Mouse (Mus musculus): ENCODE data around the gene Terf2. TPM values are rescaled to one million over a fixed set of nuclear protein-coding genes. Genes with fewer than 3 reads are reported as not detected.
A peak's percentile ranks its signal among the peaks of the same experiment; 100 is the strongest.
"Not testable (repeated sequence)": the region's sequence is repeated elsewhere in the genome, so short reads cannot be mapped to it uniquely, and the experiment has no call there.

Terf2 gene
- polyA plus RNA-seq, 1 experiment from 2014 or later = 16.4 TPM

DNA sequence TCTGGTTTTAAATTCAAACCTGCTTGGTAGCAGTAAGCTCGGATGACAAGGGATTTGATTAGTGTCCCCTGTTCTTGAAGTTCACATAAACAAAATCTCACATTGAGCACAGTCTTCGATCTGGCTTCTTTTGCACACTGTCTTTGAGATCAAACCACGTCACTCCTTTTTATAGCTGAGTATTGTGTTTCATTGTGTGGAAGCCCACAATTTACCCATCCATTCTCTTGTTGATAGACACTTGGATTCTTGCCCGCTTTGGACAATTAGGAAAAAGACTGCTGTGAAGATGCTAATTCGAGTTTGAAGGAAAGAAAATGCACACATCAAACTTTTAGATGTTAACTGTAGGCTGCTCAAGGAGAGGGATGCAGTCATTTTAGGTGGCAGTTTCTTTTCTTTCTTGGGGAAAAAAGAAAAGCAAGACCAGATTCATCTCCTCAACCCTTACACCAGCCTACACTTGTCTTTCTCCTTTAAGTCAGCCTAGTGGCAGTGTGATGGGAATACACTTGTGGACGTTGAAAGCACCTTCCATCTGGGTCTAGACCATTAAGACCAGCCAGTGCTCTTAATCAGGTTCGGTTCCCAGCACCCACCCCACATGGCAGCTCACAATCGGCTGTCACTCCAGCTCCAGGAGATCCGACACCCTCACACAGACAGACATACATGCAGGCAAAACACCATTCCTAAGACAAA is 14.4 kb upstream of the Terf2 start:
- no peak for ATAC-seq
- Histone ChIP-seq H3K36me3 (no peaks in the 10 kb centered on the region), H3K9me3 (no peaks in the 10 kb centered on the region), H3K4me2 (replicated peaks) (no peak overlapping the region), H3K9ac (no peak overlapping the region), H3K27ac (no peak overlapping the region), H3K4me3 (replicated peaks) (no peak overlapping the region), H3K4me1 (replicated peaks) (peaks cover 13% of the 10 kb centered on the region; the same call in 1 of the 2 replicates), H3K27me3 (replicated peaks) (no peaks in the 10 kb centered on the region)
- WGBS = 73% methylated on average over 9 of the region's 9 CpGs

DNA sequence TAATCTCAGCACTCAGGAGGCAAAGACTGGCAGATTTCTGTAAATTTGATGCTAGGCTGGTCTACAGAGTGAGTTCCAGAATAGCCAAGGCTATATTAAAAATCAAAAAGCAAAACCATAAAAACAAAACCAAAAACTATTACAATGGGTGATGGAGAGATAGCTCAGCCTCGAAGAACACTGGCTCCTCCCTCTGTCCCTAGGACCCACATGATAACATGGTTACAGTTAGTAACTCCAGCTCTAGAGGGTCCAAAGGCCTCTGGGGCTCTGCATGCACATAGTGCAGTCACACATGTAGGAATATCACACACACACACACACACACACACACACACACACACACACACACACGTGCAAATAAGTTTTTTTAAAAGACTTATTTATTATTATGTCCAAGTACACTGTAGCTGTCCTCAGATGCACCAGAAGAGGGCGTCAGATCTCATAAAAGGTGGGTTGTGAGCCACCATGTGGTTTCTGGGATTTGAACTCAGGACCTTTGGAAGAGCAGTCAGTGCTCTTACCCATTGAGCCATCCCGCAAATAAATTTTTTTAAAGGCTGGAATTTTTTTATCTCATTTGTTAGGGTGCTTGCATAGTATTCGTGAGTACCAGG is 13.6 kb upstream of the Terf2 start:
- H3K4me3 ChIP-seq (replicated peaks) = no peak overlapping the region
- ATAC-seq = no peak
- WGBS = 76% methylated on average over 5 of the region's 5 CpGs
- H3K27ac ChIP-seq = no peak overlapping the region
- H3K9ac ChIP-seq = no peak overlapping the region
- peaks cover 12% of the 10 kb centered on the region; the same call in 1 of the 2 replicates for H3K4me1 ChIP-seq (replicated peaks)
- no peaks in the 10 kb centered on the region for H3K36me3 ChIP-seq
- no peaks in the 10 kb centered on the region for H3K9me3 ChIP-seq
- H3K4me2 ChIP-seq (replicated peaks) = no peak overlapping the region
- no peaks in the 10 kb centered on the region for H3K27me3 ChIP-seq (replicated peaks)

DNA sequence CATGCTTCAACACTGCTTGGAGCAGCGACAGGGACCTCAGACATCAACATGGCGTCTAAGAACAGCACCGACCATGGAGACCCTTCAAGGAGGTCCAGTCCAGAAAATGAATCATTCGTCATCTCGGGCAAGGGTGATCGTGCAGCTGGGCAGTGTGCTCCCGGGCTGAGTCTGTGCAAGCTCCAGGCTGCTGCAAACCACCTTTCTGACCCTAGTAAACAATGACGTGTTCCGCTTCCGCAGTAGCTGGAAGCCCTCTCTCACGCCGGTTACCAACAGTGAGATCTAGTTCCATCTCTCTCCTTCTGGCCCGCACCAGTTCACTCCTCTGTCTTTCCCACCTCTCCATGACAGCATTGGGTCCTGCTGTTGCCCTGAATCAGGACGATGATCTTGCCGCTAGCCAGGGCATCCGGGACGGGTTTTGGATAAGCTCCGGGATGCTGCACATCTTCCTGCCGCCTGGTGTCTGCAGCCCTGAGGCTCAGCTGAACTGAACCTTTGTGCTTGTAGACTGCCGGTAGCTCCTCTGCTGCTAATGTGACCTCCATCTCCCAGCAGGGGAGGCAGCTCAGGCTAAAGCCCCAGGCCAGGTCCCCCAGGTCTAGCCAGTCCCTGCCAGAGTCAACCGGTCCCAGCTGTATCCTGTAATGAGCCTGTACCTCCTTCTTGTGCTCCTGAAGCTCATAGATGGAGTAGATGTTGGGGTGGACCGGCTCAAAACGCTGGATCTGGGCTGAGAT is 12.8 kb upstream of the Terf2 start:
- no peaks in the 10 kb centered on the region for H3K36me3 ChIP-seq
- peaks cover 5% of the 10 kb centered on the region; the same call in 1 of the 2 replicates for H3K4me1 ChIP-seq (replicated peaks)
- peak overlapping the region; percentile 39 for H3K4me2 ChIP-seq (replicated peaks)
- no peaks in the 10 kb centered on the region for H3K9me3 ChIP-seq
- H3K27ac ChIP-seq = no peak overlapping the region
- no peak for ATAC-seq
- WGBS = 48% methylated on average over 23 of the region's 23 CpGs
- no peaks in the 10 kb centered on the region for H3K27me3 ChIP-seq (replicated peaks)
- H3K9ac ChIP-seq = no peak overlapping the region
- H3K4me3 ChIP-seq (replicated peaks) = peak overlapping the region; percentile 7

DNA sequence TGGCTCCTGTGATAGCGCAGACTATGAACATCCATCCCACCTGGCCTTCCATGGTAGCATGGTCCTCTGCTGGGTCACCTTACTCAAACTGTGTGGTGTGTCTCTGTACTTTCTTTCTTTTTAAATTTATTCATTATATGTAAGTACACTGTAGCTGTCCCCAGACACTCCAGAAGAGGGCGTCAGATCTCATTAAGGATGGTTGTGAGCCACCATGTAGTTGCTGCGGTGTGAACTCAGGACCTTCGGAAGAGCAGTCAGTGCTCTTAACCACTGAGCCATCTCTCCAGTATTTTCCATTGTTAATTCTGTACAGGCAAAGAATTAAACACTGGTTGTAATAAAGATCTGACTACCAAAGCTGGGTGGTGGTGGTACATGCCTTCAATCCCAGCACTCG is 11.7 kb upstream of the Terf2 start:
- 92% methylated on average over 5 of the region's 5 CpGs for WGBS
- ATAC-seq = not testable (repeated sequence)

DNA sequence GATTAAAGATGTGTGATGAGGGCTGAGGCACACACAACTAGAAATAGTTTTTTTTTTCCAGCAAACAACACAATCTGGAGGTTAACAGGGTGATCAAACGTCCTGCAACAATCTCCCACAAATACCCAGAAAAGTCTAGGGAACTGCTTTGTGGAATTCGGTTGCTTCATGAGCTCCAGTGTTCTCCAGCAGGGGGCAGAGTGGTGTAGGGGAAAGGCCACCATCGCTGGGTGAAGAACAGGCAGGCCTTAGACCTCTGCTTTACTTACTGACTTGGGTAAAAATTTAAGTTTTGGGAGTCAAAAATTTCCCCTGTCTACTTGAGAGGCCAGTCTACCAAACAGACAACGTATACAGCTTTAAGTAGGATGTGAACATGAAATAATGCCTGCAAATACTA is 8.2 kb upstream of the Terf2 start:
- Histone ChIP-seq H3K4me1 (replicated peaks) (peaks cover 4% of the 10 kb centered on the region; the same call in 1 of the 2 replicates), H3K9ac (no peak overlapping the region), H3K36me3 (no peaks in the 10 kb centered on the region), H3K27me3 (replicated peaks) (no peaks in the 10 kb centered on the region), H3K9me3 (no peaks in the 10 kb centered on the region), H3K4me3 (replicated peaks) (no peak overlapping the region), H3K27ac (no peak overlapping the region), H3K4me2 (replicated peaks) (no peak overlapping the region)
- 8% methylated on average over 4 of the region's 4 CpGs for WGBS
- ATAC-seq = no peak

More for the DNA sequence above, 11.7 kb upstream of the Terf2 start:
- not testable (repeated sequence) for H3K9me3 ChIP-seq; H3K4me1 ChIP-seq (replicated peaks); H3K9ac ChIP-seq; H3K27me3 ChIP-seq (replicated peaks); H3K36me3 ChIP-seq; H3K27ac ChIP-seq; H3K4me2 ChIP-seq (replicated peaks); H3K4me3 ChIP-seq (replicated peaks)

DNA sequence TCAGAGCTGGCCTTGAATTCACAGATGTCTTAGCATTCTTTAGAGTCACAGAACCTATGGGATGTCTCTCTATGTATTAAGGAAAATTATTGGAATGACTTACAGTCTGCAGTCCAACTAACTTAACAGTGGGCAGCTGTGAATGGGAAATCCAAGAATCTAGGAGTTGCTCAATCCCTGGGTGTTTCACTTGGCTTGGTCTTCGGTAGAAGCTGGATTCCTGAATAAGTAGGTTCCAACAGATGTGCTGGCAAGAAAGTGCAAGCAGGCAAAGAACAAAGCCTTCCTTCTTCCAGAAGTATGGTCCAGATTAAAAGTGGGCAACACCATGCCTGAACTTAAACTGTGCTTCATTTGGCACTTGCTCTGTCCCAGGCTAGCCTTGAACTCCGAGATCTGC is 4.3 kb upstream of the Terf2 start:
- WGBS = 81% methylated on average over 2 of the region's 2 CpGs
- H3K9me3 ChIP-seq = no peaks in the 10 kb centered on the region
- H3K4me1 ChIP-seq (replicated peaks) = 0 out of 2 replicates have a peak, but pooled peaks cover 2% of the 10 kb centered on the region
- H3K4me2 ChIP-seq (replicated peaks) = no peak overlapping the region
- no peak overlapping the region for H3K27ac ChIP-seq
- H3K4me3 ChIP-seq (replicated peaks) = no peak overlapping the region
- H3K9ac ChIP-seq = no peak overlapping the region
- no peaks in the 10 kb centered on the region for H3K27me3 ChIP-seq (replicated peaks)
- no peaks in the 10 kb centered on the region for H3K36me3 ChIP-seq
- no peak for ATAC-seq

DNA sequence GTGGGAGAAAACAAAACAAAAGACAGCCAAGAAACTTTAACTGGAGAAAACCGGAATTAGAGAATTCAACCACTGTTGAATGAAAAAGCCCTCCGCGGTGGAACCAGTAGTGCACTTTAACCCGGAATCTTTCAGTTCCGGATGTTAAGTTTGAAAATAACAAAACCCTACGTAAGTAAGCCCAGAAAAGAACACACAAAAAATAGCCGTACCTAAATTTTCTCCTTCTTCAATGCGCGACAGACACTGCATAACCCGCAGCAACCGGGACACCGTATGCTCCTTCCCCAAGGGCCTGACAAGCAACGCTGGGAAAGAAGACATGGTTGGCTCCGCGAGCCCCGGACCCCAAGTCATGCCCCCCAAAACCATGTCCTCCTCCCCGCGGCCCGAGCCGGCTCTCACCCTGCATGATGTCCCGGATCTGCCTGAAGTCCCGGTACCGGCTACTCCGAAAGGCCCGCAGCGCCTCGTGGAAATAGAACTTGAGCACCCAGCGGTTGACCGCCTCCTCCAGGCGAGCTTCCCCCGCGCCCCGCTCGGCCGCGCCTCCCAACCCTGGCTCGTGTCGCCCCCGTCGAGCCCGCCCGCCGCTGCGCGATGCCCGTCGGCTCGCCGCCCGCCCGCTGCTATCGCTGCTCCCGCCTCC is 506 bp downstream of the Terf2 start:
- peak; percentile 7 for ATAC-seq
- Histone ChIP-seq H3K36me3 (0 out of 2 replicates have a peak, but pooled peaks cover 3% of the 10 kb centered on the region), H3K4me2 (replicated peaks) (peak overlapping the region; percentile 63), H3K9me3 (no peaks in the 10 kb centered on the region), H3K27ac (peak overlapping the region; percentile 93), H3K4me1 (replicated peaks) (peaks cover 11% of the 10 kb centered on the region; the same call in 1 of the 2 replicates), H3K4me3 (replicated peaks) (peak overlapping the region; percentile 59), H3K9ac (peak overlapping the region; percentile 86), H3K27me3 (replicated peaks) (no peaks in the 10 kb centered on the region)
- WGBS = under 1% methylated on average over 40 of the region's 53 CpGs

DNA sequence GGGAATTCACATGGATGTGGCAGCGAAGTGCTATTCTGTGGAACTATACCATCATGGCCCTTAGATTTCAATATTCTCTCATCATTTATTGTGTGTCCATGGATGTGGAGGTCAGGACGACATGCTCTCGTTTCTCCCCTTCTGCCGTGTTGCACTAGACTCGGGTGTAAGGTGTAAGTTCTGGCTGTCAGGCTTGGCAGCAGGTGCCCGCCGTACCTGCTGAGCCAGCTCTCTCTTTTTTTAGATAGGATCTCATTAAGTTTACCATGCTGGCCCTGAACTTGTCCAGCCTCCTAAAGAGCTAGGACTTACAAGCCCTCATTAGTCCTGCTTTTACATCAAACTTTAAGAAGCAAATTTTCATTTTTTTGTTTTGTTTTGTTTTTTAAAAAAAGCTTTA is 5.8 kb downstream of the Terf2 start:
- H3K4me1 ChIP-seq (replicated peaks) = peaks cover 9% of the 10 kb centered on the region; the same call in 1 of the 2 replicates
- no peaks in the 10 kb centered on the region for H3K27me3 ChIP-seq (replicated peaks)
- peaks cover 20% of the 10 kb centered on the region for H3K36me3 ChIP-seq
- no peak for ATAC-seq
- H3K9me3 ChIP-seq = no peaks in the 10 kb centered on the region
- WGBS = 93% methylated on average over 7 of the region's 7 CpGs
- H3K4me2 ChIP-seq (replicated peaks) = no peak overlapping the region
- H3K4me3 ChIP-seq (replicated peaks) = no peak overlapping the region
- no peak overlapping the region for H3K27ac ChIP-seq
- H3K9ac ChIP-seq = no peak overlapping the region

DNA sequence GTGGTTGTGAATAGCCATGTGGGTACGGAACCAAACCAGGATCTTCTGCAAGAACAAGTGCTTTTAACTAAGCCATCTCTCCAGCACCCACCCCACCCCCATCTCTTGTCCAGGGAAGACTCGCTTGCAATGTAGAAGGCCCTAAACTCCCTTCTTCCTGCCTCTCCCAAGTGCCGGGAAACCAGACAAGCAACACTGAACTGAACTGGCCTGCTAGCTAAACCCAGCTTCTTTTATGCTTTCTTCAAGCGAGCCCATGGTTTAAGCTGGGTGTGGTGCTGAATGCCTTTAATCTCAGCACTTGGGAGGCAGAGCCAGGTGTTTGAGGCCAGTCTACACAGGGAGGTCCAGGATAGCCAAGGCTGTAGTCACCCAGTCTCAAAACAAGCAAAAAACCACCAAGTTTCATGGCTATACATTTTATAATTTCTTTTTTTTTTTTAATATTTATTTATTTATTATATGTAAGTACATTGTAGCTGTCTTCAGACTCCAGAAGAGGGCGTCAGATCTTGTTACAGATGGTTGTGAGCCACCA is 7.8 kb downstream of the Terf2 start:
- Histone ChIP-seq H3K27ac (no peak overlapping the region), H3K9ac (no peak overlapping the region), H3K9me3 (no peaks in the 10 kb centered on the region), H3K36me3 (peaks cover 25% of the 10 kb centered on the region), H3K4me2 (replicated peaks) (no peak overlapping the region), H3K4me3 (replicated peaks) (no peak overlapping the region), H3K27me3 (replicated peaks) (no peaks in the 10 kb centered on the region), H3K4me1 (replicated peaks) (no peaks in the 10 kb centered on the region)
- no peak for ATAC-seq
- 94% methylated on average over 5 of the region's 5 CpGs for WGBS

DNA sequence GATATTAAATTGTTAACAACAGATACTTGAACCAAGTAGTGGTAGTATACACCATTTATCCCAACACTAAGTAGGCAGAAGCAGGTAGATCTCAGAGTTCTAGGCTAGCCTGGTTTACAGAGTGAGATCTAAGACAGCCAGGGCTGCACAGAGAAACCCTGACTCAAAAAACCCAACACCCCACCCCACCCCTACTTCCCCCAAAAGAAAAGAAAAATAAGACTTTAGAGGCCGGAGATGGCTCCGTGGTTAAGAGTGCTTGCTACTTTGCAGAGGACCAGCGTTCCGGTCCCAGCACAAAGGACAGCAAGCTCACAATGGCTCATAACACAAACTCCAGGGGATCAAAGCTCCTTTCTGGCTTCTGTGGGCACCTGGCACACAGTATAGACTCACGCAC is 10.3 kb downstream of the Terf2 start:
- no peak overlapping the region for H3K9ac ChIP-seq
- no peak for ATAC-seq
- no peaks in the 10 kb centered on the region for H3K4me1 ChIP-seq (replicated peaks)
- H3K27ac ChIP-seq = no peak overlapping the region
- H3K36me3 ChIP-seq = peaks cover 34% of the 10 kb centered on the region
- no peaks in the 10 kb centered on the region for H3K9me3 ChIP-seq
- H3K27me3 ChIP-seq (replicated peaks) = no peaks in the 10 kb centered on the region
- no peak overlapping the region for H3K4me3 ChIP-seq (replicated peaks)
- WGBS = 98% methylated on average over 5 of the region's 5 CpGs
- no peak overlapping the region for H3K4me2 ChIP-seq (replicated peaks)

DNA sequence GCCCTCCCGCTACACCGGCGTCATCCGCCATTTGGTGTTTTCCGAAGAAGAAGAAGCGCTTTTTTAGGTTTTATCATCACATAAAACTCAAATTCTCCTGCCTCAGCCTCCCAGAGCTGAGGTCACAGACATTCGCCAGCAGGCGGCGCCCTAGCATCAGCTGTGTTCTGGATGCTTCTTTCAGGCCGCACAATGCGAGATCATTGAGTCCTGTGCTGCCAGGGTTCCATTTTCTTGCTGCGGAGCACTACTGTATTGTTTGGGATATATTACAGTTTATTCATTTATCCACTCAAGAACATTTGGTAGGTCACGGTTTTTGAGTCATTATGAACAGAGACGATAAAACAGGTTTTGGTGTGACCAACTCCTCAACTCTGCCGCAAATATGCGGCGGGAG is 11.0 kb downstream of the Terf2 start:
- 95% methylated on average over 17 of the region's 17 CpGs for WGBS
- Histone ChIP-seq H3K4me3 (replicated peaks) (no peak overlapping the region), H3K9me3 (no peaks in the 10 kb centered on the region), H3K27ac (no peak overlapping the region), H3K9ac (no peak overlapping the region), H3K4me2 (replicated peaks) (no peak overlapping the region), H3K4me1 (replicated peaks) (no peaks in the 10 kb centered on the region), H3K36me3 (peaks cover 37% of the 10 kb centered on the region), H3K27me3 (replicated peaks) (no peaks in the 10 kb centered on the region)
- no peak for ATAC-seq

All from intestine, embryonic 15.5 days (tissue).